Mouse (Mus musculus): ENCODE results near the gene Cir1.

Gene Cir1

DNA sequence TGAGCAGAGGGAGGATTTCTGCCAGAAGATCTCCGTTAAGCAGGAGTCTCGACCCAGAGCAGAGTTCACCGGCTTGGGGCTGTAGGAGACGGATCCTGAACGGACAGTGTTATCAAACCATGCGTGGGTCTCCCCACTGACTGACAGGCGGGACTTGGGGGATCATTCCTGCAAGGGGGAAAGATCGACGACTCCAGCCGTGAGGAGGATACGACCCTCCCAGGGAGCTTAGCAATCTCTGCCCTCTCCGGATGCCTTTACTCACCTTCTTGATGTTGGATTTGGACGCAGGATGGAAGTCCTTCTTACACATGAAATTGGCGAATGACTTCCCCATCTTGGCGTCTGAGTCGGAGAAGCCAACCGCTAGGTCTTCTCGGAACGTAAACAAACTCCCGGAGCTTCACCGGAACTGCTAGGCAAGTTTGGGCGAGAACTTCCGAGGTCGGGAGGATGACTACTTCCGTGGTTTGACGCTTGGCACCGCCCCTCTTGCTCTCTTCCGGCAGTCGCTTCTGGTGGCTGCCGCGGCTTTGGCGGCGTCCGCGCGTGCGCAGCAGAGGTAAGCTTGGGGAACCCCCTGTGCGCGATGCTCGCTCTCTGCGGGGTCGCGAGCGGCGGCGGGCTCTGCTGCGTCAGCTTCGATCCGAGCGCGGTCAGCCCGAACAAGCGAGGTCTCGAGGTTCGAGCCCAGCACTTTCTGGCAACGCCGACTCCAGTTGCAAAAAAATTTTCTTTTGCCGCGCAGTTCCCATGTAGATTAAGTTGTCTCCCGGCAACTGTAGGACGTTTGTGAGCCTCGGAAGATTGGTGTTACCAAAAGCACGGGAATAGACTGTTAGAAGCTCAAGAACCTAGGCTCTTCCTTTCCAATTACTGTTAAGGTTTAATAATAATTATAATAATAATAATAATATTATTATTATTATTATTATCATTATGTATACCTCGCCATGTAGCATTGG lies at the start of gene Cir1, which contains the start of gene Scrn3:
TSS of gene Cir1 (minus strand) at position 550 of the 965 bp plus-strand sequence.
TSS of gene Scrn3 (plus strand) at position 450 of the 965 bp plus-strand sequence.
- peak; percentile 98 for DNase-seq (ENCODE audit: low read depth)

DNA sequence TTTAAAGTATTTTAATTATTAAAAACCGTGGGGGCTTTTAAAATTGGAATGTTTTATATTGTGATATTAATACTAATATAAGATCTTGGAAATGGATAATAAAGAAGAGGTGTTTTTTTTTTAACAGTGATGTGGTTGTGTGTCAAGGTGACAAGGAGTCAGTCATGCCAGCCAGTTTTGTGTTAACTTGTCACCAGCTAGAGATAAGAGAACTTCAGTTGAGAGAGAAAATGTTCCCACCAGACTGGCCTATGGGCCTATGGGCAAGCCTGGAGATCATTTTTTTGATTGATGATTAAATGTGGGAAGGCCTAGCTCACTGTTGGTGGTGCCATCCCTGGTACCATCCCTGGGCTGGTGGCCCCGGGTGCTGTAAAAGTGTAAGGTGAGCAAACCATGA lies 48.0 kb upstream of the Cir1 start:
- DNase-seq (ENCODE audit: low read depth) = no peak

DNA sequence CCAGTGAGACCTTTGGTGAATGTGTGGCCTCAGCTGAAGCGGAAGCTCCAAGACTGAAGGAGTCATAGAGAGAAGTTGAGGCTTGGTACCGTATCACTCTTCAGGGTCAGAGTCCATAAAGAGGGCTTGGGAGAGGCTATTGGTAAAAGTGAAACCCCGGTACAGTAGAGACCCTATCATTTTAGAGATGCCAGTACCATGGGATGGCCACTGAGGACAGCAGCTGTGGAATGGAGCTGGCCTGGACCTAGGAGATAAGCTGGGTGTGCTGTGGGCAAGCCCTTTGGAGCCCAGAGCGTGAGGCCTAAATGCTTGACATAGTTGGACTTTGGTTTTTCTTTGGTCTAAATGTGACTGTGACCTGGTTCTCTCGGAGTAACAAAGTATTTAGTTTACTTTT lies 47.4 kb upstream of the Cir1 start:
- no peak for DNase-seq (ENCODE audit: low read depth)

DNA sequence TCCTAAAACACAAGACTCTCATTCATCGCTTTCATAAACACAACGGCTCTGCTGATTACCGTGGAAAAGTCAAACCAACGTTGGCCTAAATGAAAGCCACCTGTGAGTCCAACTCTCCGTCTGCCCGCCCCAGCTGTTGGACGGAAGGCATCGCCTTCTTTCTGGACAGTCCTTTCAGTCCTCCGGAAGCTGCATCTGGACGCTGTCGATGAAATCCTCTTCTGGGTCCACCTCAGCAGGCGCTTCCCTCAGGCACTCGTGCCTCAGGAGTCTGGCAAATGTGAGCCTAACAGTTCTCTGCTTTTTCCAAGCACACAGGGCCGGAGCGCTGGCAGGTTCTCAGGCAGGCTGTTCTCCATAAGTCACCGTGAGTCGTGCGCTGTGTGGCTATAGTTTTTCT lies 44.5 kb upstream of the Cir1 start:
- no peak for DNase-seq (ENCODE audit: low read depth)

DNA sequence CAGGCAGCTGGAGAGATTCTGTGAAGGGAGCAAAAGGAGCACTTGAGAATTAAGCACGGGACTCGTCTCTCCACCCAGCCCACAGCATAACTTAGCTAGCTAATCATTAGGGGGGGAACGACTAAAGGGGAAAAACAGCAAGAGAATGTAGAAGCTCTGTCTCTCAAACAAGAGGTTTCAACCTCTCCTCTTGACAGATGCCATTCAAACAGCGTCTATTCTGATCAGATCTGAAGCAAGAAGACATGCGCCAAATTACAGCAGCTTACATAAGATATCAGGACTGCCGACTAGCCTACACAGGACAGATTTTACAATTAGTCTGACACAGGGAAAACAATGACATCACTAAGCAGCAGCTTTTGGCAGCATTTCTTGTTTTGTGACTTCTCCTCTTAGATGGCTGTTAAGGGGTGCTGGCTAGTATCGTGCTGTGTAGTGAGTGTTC lies 39.5 kb upstream of the Cir1 start:
- DNase-seq (ENCODE audit: low read depth) = no peak

DNA sequence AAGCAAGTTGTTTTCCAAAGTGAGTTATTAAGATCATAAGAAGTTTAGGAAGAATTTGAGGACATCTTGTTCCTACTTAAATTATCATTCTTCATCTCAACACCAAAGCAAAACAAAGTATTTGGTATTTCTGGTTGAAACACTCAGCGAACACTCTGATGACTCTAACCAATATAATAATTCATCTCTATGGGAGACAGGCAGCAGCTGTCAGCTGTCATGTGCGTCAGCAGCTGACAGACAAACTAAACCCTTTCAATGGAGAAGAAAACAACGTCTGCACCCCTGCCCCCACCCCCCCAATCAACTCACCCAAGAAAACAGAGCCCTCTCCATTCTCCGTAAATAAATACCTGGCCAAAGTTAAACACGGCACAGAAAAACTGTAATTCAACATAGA lies 39.0 kb upstream of the Cir1 start:
- DNase-seq (ENCODE audit: low read depth) = no peak

DNA sequence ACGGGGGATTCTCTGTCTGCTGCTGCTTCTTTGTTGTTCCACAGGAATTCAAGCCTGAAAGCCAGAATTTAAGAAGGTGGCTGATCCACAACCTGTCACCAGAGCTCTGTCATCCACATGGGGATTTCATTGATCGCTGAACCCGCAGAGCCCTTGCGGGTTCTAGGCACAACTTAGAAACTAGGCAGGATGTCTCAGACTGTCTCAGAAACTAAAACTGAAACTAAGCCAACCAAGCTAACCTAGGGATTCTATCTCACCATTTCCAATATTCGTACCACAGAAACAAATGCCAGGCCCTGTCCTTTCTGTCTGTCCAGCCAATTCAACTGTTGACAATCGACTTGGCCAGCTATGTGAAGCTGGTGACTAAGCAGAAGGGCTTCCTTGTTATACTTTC lies 35.7 kb upstream of the Cir1 start:
- no peak for DNase-seq (ENCODE audit: low read depth)

DNA sequence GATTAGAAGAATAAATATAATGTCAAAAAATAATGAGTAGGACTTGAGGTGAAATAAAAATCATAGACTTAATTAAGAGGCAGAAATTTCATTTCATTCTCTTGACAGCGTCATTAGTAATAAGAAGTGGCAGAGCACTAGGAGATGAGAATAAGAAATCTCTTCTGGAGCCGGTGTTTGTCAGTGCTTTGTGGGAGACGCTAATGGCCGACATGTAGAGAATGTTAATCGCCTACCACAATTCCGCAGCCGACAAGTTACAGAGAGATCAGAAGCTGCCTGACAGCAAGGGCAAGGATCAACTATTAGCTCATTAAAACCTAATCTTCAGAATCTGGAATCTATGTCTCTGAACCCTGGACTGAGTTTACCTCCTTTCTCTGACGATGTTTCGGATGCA lies 35.3 kb upstream of the Cir1 start:
- no peak for DNase-seq (ENCODE audit: low read depth)

DNA sequence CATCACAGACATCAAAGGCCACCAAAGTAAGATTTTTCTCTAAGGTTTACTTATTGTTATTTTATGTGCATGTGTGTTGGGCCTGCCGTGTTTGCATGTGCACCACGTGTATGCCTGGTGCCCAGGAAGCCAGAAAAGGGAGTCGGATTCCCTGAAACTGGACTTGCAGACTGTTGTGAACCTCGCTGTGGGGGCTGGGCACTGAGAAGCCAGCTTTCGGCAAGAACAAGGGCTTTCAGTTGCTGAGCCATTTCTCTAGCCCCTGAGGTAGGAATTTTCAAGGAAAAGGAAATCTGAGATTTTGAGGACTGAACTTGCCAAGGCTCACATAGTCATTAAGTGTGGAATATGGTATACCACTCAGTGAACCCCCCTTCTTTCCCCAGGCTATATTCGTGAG lies 34.6 kb upstream of the Cir1 start:
- no peak for DNase-seq (ENCODE audit: low read depth)

DNA sequence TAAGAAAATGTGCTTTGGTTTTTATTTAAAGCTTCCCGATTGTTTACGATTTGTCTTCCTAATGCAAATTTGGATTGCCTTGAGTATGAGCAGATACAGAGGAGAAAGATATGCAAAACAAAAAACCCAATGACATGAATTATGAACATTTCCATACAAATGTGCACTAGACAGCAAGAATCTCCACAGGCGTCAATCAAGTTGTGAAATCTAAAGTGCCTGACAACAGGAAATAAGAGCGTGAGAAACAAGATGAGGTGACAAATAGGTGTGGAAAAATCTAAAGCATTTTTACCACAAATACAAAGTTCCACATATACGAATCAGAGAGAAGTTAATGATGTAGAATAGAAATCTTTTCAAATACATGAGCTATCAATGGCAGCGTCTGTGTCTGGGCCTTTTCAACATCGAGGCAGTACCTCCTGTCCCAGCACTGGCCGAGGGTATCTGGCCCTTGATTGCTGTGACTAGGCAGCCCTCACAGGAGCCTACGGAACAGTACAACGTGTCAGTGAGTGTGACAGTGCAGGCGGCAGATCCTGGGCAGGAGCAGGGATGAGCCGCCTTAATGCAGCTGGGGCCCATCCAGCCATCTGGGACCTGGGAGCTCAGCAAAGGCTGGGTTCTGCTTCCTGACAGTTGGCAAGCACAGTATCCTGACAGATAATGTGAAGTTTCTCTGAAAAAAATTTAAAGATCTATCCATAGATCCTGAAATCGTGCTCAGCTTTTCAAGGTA lies 34.0 kb upstream of the Cir1 start:
- DNase-seq (ENCODE audit: low read depth) = peak; percentile 8

DNA sequence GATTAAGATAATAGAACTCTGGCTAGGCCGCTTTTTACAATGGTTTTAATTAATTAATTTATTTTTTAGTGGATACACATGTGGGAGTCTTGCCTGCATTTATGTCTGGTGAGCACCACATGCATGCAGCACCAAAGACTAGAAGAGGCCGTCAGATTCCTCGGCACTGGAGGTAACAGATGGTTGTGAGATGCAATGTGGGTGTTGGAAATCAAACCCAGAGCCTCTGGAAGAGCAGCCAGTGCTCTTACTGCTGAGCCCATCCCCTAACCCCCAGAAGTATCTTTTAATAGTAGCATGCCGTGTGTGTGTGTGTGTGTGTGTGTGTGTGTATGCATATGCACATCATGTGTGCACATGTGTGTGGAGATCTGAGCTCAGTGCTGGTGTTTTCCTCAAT lies 32.7 kb upstream of the Cir1 start:
- no peak for DNase-seq (ENCODE audit: low read depth)

DNA sequence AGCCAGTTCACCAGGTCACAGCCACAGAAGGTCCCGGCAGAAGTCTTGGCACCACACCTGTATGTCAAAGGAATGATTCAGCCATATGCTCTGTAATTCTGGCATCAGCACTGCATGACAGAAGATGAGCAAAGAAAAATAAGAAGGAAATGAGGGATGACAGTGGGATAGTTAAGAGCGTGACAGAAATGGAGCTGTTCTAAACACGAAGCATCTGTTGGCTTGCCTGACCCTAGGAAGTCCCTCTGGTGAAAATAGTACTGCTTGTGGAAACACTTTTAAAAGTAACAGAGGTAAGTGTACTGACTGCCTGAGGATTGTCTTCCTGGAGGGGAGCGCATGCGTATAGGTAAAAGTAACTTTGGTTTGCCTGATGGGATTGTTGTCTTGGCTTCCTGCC lies 31.2 kb upstream of the Cir1 start:
- no peak for DNase-seq (ENCODE audit: low read depth)

DNA sequence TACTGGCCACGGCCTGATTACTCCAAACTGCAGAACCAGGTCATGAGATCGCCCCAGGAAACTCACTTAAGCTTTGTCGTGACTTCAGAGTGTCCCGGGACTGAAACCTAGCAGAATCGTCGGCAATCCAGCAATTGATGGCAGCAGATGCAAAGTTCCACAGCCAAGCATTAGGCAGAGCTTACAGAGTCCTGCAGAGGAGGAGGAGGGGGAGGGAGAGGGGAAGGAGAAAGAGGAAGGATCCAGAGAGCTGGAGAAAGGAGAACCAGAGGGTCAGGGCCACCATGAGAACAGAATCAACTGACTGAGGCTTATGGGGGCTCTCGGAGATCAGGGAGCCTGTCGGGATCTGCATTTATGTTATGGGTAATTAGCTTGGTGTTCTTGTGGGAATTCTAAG lies 25.9 kb upstream of the Cir1 start:
- no peak for DNase-seq (ENCODE audit: low read depth)

DNA sequence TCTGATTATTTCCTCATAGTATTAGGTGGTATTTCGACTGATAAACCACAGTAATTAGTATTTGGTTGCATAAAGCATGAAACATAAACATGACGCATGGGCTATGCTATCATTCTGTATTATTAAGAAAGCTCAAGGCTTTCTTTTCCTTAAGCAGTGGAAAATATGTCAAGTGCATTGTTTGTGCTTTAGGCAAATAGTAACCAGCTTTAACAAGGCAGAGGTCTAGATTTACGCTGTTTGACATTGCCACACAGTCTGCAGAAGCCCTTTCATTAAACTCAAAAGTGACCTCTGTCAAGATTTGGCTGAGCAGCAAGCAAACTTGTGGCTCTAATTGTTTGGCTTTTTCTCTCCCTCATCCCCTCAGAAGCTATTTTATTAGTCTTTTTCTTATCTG lies 23.4 kb upstream of the Cir1 start:
- no peak for DNase-seq (ENCODE audit: low read depth)

DNA sequence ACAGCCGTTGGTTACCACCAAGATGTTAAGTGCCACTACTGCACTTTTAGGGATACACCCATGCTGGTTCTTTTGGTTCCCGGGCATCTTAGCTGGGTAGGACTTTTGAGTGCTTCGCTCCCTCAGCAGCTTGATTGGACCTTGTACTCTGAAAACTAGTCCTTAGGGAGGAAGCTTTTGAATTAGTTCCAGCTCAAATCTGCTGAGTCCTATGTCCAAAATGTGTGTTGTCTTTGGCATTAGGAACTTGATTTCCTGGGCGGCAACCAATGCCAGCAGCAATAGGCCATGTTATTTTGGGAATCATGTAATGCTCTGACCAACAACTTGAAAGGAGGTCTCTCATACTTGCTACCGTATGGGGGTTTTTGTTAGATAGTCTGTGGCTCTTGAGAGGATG lies 13.4 kb upstream of the Cir1 start:
- no peak for DNase-seq (ENCODE audit: low read depth)

DNA sequence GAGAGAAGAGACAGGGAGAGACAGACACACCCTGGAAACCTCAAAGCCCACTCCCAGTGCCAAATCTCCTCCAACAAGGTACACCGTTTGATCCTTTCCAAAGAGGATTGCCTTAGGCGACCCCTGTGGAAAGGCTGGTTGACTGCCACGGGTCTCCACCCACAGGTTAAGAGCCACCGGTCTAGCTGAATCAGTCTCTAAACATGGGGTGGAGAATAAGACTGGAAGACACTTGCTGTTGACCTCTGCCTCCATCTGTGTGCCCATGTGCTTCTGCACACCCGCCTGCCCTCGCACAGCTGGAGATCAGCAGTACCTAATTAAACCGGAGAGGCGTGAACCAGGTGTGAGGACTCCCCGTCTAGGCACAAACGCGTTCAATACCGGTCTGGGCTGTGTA lies 10.5 kb upstream of the Cir1 start:
- no peak for DNase-seq (ENCODE audit: low read depth)

DNA sequence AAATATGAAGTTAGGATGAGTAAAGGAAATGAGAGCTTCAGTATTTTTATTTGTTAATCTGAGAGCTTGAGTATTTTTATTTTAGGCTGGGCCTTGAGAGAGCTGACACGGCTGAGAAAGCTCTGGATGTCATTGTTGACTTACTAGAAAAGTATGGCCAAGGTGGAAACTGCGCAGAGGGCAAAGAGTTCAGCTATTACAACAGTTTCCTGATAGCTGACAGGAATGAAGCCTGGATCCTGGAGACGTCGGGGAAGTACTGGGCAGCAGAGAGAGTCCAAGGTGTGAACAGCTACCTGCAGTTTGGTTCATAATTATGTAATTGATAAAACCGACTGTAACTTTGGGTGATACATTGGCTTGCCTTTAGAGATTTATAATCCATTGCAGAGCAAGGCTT lies 6.7 kb upstream of the Cir1 start:
- no peak for DNase-seq (ENCODE audit: low read depth)

DNA sequence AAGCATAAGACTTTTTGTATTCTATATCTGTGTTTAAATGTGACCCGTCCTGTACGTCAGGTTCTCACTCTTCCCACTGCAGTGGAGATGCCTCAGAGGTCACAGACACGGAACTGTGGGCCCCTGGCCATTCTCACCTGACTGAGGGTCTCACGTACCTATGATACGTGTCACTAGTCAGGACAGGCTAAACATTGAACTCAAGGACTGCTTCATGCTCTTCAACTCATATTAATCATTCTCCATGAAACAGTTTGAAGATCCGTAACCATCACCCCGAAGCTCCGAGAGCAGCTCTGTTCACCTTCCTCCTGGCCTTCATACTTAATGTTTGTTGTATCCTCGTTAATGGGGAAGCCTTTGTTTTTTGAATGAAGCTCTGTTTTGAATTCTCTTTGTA lies 4.9 kb upstream of the Cir1 start:
- DNase-seq (ENCODE audit: low read depth) = no peak

DNA sequence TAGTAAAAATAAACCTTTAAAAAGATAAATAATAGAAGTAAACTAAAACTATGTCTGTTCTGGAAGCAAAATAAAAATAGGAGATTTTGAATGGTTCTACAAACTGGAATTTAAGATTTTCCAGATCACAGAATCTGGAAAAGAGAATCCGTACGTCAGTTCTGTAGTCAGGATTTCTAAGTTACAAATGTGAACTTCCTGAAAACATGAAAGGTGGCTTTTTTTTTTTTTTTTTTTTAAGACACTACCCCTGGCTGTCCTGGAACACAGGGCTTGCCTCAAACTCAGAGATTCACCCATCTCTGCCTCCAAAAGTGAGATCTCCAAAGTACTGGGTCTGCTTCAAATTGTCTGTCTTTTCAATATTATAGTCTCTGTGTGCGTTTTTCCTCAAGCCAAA lies 1.8 kb upstream of the Cir1 start:
- no peak for DNase-seq (ENCODE audit: low read depth)

DNA sequence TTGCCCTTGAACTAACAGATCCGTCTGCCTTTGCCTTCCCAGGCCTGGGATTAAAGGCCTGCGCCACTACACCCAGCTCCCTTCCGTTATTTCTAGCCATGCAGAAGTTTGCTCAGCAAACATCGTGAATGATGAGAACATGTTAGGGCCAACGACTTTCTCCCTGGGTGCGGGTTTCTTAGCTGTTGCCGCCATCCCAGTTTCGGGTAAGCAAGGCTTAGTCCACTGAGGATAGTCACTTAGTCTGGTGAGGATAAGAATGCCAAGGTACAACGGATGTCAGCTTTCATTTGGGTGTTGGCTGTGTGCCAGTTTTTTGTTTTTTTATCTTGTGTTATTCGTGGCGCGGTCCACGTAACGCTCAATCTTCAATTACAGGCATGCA lies 608 bp upstream of the Cir1 start:
- peak; percentile 84 for DNase-seq (ENCODE audit: low read depth)

DNA sequence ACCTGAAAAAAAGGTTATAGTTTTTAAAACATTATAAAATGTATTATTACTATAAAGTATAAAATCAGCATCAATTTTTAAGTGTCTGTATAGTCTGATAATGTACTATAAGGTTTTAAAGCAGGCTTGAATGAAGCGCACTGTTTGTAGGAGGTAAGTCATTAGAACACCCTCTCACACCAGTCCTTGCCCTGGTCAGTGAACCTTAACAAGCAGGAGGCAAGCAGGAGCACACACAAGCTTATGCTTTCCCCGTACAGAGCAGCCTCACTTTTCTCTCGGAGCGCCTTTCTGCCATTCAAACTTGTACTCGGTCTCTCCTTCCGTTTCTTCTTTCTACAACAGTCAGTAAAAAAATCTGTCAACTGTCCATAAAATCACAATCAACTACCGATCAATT lies 6.5 kb downstream of the Cir1 start:
- DNase-seq (ENCODE audit: low read depth) = no peak

DNA sequence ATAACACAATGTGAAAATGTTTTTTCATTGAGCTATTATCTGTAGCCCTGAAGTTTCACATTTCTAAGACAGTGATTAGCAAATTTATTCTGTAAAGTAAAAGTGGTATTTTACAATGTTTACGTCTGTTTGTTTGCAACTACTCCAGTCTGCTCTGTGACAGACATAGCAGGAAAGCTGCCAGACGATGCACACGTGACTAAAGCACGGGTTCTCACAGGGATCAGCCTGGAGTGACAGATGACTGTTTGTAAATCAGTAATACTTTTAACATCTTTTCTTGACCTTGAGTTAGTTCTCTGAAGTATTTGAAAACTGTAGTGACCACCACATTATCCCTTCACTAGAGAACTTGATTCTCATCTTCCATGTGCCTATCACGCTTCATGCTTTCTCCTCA lies 8.0 kb downstream of the Cir1 start:
- no peak for DNase-seq (ENCODE audit: low read depth)

DNA sequence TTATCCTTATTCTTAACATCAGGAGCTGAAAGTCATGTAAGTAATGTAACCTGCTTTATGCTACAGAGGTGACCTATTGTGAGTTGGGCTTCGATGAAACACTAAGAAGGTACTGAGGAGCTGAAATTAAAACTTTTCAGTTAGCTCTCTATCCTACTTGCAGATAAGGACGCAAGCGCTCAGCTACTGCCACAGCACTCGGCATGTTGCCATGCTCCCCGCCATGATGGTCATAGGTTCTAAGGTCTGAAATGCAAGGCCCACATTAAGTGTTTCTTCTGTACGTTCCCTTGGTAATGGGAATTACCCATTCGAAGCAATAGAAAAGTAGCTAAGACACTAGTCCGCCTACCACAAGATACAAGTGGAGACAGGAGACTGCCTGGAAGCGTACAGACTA lies 9.8 kb downstream of the Cir1 start:
- DNase-seq (ENCODE audit: low read depth) = no peak
